In the genomic region with DNA sequence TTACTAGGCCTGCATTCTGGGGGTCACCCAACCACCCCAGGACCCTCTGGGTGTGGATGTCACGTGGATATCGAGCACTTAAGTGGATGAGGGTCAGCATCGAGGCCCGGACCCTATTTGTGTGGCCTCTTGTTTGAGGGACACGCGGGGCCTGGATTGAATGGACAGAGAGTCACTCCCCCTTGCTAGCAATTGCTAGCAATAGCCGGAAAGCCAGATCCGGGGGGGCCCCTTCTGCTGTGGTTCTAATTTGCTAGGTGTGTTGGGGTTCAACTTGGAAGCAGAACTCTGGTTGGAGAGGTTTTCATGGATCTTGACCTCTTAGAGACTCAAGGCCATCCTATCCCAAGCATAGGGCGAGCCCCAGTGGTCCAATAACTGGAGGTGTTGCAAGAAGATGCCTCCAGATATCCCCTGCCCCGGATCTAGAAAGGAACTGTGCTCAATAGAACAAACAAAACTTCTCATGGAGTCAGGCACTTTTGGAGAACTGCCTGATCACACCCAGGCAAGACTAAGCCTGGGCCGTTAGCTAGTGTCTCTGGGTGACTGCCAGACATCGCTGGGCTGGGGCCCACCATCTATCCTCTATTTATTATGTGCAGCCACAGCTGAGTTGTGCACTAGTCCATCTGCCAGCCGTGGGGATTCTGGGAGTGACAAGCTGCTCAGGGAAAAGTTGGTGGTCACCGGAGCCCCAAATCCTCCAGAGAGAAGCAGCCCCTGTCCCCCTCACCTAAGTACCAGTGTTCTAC, we compare ENCODE assay signal across 8 mouse cellular contexts. TPM values are rescaled to one million over a fixed set of nuclear protein-coding genes. Genes with fewer than 3 reads are reported as not detected.
DNase-seq lines count a peak whose midpoint lies in the region; ATAC-seq and TF ChIP-seq lines count a peak whose summit lies in the region.

No protein-coding gene starts in this region.

- H3K4me3 ChIP-seq in bone marrow, adult 2 months (replicated peaks; ENCODE audit: control insufficient read depth, low read depth, low read length) = peak overlapping the region; percentile 81
- peak overlapping the region; percentile 100 for H3K4me3 ChIP-seq in forebrain, embryonic 16.5 days (replicated peaks; ENCODE audit: low read length)
- peak overlapping the region; percentile 97 for H3K4me3 ChIP-seq in hindbrain, embryonic 10.5 days
- H3K4me3 ChIP-seq in lung, embryonic 16.5 days (ENCODE audit: low read length) = peak overlapping the region; percentile 100

- no peak for TF ChIP-seq POLR2A in bone marrow, adult 2 months (IDR thresholded peaks at IDR 0.05; ENCODE audit: borderline replicate concordance, control insufficient read depth, low read depth, low read length)

- TF ChIP-seq CTCF in bone marrow, adult 2 months (IDR thresholded peaks at IDR 0.05; ENCODE audit: control insufficient read depth, insufficient read depth, low read length) = no peak

- no peaks in the 10 kb centered on the region for H3K27me3 ChIP-seq in forebrain, embryonic 16.5 days (replicated peaks; ENCODE audit: control insufficient read depth, insufficient read depth, low read length)
- H3K27me3 ChIP-seq in hindbrain, embryonic 10.5 days (ENCODE audit: insufficient read depth, poor library complexity, severe bottlenecking) = peaks cover 6% of the 10 kb centered on the region; the same call in 1 of the 2 replicates
- H3K27me3 ChIP-seq in lung, embryonic 16.5 days (ENCODE audit: control insufficient read depth, insufficient read depth, low read depth, low read length) = no peaks in the 10 kb centered on the region

- WGBS in bone marrow, adult 2 months = 11% methylated on average over 14 of the region's 14 CpGs
- WGBS in forebrain, embryonic 16.5 days = 14% methylated on average over 14 of the region's 14 CpGs
- 43% methylated on average over 14 of the region's 14 CpGs for WGBS in hindbrain, embryonic 10.5 days
- 12% methylated on average over 14 of the region's 14 CpGs for WGBS in lung, embryonic 16.5 days

- peak overlapping the region; percentile 83 for H3K9ac ChIP-seq in forebrain, embryonic 16.5 days (replicated peaks; ENCODE audit: low read depth, low read length)
- peak overlapping the region; percentile 82 for H3K9ac ChIP-seq in lung, embryonic 16.5 days (ENCODE audit: low read length)

- no peaks in the 10 kb centered on the region for H3K9me3 ChIP-seq in forebrain, embryonic 16.5 days (ENCODE audit: control insufficient read depth, low read length)
- H3K9me3 ChIP-seq in hindbrain, embryonic 10.5 days = no peaks in the 10 kb centered on the region
- no peaks in the 10 kb centered on the region for H3K9me3 ChIP-seq in lung, embryonic 16.5 days (ENCODE audit: control insufficient read depth, low read length)

- H3K36me3 ChIP-seq in forebrain, embryonic 16.5 days (ENCODE audit: control insufficient read depth, insufficient read depth) = peaks cover 19% of the 10 kb centered on the region
- H3K36me3 ChIP-seq in hindbrain, embryonic 10.5 days = peaks cover 37% of the 10 kb centered on the region
- H3K36me3 ChIP-seq in lung, embryonic 16.5 days (ENCODE audit: control insufficient read depth, insufficient read depth, low read length) = peaks cover 29% of the 10 kb centered on the region

- DNase-seq in ES-CJ7 (ENCODE audit: low read depth, low spot score) = peak; percentile 52
- DNase-seq in hindbrain, embryonic 10.5 days (ENCODE audit: low spot score) = peak; percentile 43
- peak; percentile 86 for DNase-seq in layer of hippocampus, adult 9-11 months
- peak; percentile 79 for DNase-seq in right cerebral cortex, postnatal 4 days

- H3K4me2 ChIP-seq in forebrain, embryonic 16.5 days (ENCODE audit: low read length) = peak overlapping the region; percentile 91
- peak overlapping the region; percentile 75 for H3K4me2 ChIP-seq in lung, embryonic 16.5 days (ENCODE audit: low read depth, low read length)

- H3K4me1 ChIP-seq in bone marrow, adult 2 months (ENCODE audit: control insufficient read depth, insufficient read depth, low read length) = peaks cover 6% of the 10 kb centered on the region; the same call in 1 of the 2 replicates
- peaks cover 42% of the 10 kb centered on the region for H3K4me1 ChIP-seq in forebrain, embryonic 16.5 days (replicated peaks; ENCODE audit: control insufficient read depth, insufficient read depth, low read length)
- H3K4me1 ChIP-seq in hindbrain, embryonic 10.5 days (replicated peaks) = peaks cover 57% of the 10 kb centered on the region
- H3K4me1 ChIP-seq in lung, embryonic 16.5 days (replicated peaks; ENCODE audit: control insufficient read depth, insufficient read depth, low read length) = peaks cover 50% of the 10 kb centered on the region

- ATAC-seq in forebrain, embryonic 16.5 days = peak; percentile 23
- ATAC-seq in lung, embryonic 16.5 days (ENCODE audit: low read depth) = peak; percentile 28
- ATAC-seq in CD4-positive, CD25-positive, alpha-beta regulatory T cell, adult 4 months = no peak

- H3K27ac ChIP-seq in bone marrow, adult 2 months (ENCODE audit: control insufficient read depth, insufficient read depth, low read depth, low read length, poor library complexity) = peak overlapping the region; percentile 98
- H3K27ac ChIP-seq in forebrain, embryonic 16.5 days (ENCODE audit: low read length) = peak overlapping the region; percentile 100
- H3K27ac ChIP-seq in hindbrain, embryonic 10.5 days = peak overlapping the region; percentile 100
- peak overlapping the region; percentile 100 for H3K27ac ChIP-seq in lung, embryonic 16.5 days (ENCODE audit: low read length)

RNA-seq across cellular contexts. Expression of a gene that starts 0.7 kb away (rescaled TPM):
- polyA plus RNA-seq in bone marrow, adult 2 months (2011; ENCODE audit: insufficient read depth, insufficient read length, low replicate concordance, missing spikeins) = 3,846 and 7,097 TPM in 2 replicates
- polyA plus RNA-seq in forebrain, embryonic 16.5 days (2015; fragmentation: Nextera tagmentation; extraction: Ambion mirVana) = 15,087 and 15,431 TPM in 2 replicates
- 14,349 and 15,462 TPM in 2 replicates for polyA plus RNA-seq in hindbrain, embryonic 10.5 days (2016; fragmentation: Nextera tagmentation; extraction: Ambion mirVana)
- polyA plus RNA-seq in lung, embryonic 16.5 days (2015; fragmentation: Nextera tagmentation; extraction: Ambion mirVana) = 16,153 and 18,603 TPM in 2 replicates
- polyA plus RNA-seq in CD4-positive, CD25-positive, alpha-beta regulatory T cell, adult 4 months (2017; shearing (Covaris generic)) = over 10,000 TPM; 21,144 to 46,167 TPM

RNA-seq across cellular contexts. Expression of a gene that starts 12.0 kb away (rescaled TPM):
- polyA plus RNA-seq in bone marrow, adult 2 months (2011; ENCODE audit: insufficient read depth, insufficient read length, low replicate concordance, missing spikeins) = 4.6 and 10.8 TPM in 2 replicates
- polyA plus RNA-seq in forebrain, embryonic 16.5 days (2015; fragmentation: Nextera tagmentation; extraction: Ambion mirVana) = 29.5 and 31.4 TPM in 2 replicates
- polyA plus RNA-seq in hindbrain, embryonic 10.5 days (2016; fragmentation: Nextera tagmentation; extraction: Ambion mirVana) = 23.8 and 24.2 TPM in 2 replicates
- 9.5 and 10.3 TPM in 2 replicates for polyA plus RNA-seq in lung, embryonic 16.5 days (2015; fragmentation: Nextera tagmentation; extraction: Ambion mirVana)
- polyA plus RNA-seq in CD4-positive, CD25-positive, alpha-beta regulatory T cell, adult 4 months (2017; shearing (Covaris generic)) = 1 to 10 TPM; 3.9 to 8.6 TPM

RNA-seq across cellular contexts. Expression of a gene that starts 52.9 kb away (rescaled TPM):
- polyA plus RNA-seq in bone marrow, adult 2 months (2011; ENCODE audit: insufficient read depth, insufficient read length, low replicate concordance, missing spikeins) = 6.4 and 15.2 TPM in 2 replicates
- polyA plus RNA-seq in forebrain, embryonic 16.5 days (2015; fragmentation: Nextera tagmentation; extraction: Ambion mirVana) = 541 and 600 TPM in 2 replicates
- 757 and 846 TPM in 2 replicates for polyA plus RNA-seq in hindbrain, embryonic 10.5 days (2016; fragmentation: Nextera tagmentation; extraction: Ambion mirVana)
- 181 and 222 TPM in 2 replicates for polyA plus RNA-seq in lung, embryonic 16.5 days (2015; fragmentation: Nextera tagmentation; extraction: Ambion mirVana)
- under 1 TPM; 0.36 to 0.58 TPM for polyA plus RNA-seq in CD4-positive, CD25-positive, alpha-beta regulatory T cell, adult 4 months (2017; shearing (Covaris generic))

Comparison
In these comparisons a context has a peak if more than half of its experiments do, and no peak if none do; other contexts are left out.
1. RNA of a gene that starts 52.9 kb away (polyA plus RNA-seq): 757 to 846 TPM in hindbrain, embryonic 10.5 days, 541 to 600 TPM in forebrain, embryonic 16.5 days and 181 to 222 TPM in lung, embryonic 16.5 days; 6.4 to 15.2 TPM in bone marrow, adult 2 months and 0.36 to 0.58 TPM in CD4-positive, CD25-positive, alpha-beta regulatory T cell, adult 4 months; every median in the first group is over 10 times any median in the second.
2. Peak in every context shown above with its lines, with median percentiles within 50 percentile points of each other: DNase-seq, H3K27ac ChIP-seq and H3K4me3 ChIP-seq.